14 mouse cellular contexts compared by ENCODE assay signal in the genomic region with DNA sequence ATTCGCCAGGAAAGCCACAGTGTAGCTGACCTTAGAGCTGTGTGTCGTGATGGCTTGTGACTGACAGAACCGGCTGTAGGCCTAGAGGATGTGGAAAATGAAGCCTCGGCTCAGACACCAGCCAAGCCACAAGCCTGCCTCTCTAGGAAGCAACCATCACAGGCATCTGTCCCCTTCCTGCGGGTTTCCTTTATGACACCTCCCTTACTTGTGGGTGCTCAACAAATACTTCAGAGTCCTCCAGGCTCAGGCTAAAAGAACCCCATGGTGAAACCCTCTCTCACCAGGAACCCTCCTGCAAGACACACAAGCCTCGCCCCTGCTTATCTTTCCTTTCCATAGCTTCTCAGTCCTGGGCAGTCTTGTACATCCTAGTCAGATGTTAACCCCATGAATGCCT. TPM values are rescaled to one million over a fixed set of nuclear protein-coding genes. Genes with fewer than 3 reads are reported as not detected.
DNase-seq lines count a peak whose midpoint lies in the region; ATAC-seq and TF ChIP-seq lines count a peak whose summit lies in the region.
"Had no signal": no experiment of that assay in that cellular context is flagged by ENCODE, and none has a peak within 500 bp of the region (broad histone marks: within the 10 kb centered on the region; RNA-seq: fewer than 3 reads in every experiment).

No protein-coding gene starts in this region.

- H3K9me3 ChIP-seq in liver, embryonic 11.5 days (ENCODE audit: control insufficient read depth, low read length), result no peaks in the 10 kb centered on the region
- no peaks in the 10 kb centered on the region for H3K9me3 ChIP-seq in forebrain, postnatal 0 days (ENCODE audit: low read length)
- H3K9me3 ChIP-seq: embryonic facial prominence, embryonic 15.5 days; limb, embryonic 15.5 days had no signal

- peak overlapping the region; percentile 34; the same call in 1 of the 2 replicates for H3K4me2 ChIP-seq in liver, embryonic 11.5 days
- no peak overlapping the region for H3K4me2 ChIP-seq in forebrain, postnatal 0 days (ENCODE audit: low read depth)
- H3K4me2 ChIP-seq: embryonic facial prominence, embryonic 15.5 days; limb, embryonic 15.5 days; midbrain, embryonic 11.5 days had no signal

- no peaks in the 10 kb centered on the region for H3K27me3 ChIP-seq in liver, embryonic 11.5 days (replicated peaks; ENCODE audit: control insufficient read depth, insufficient read depth, low read length)
- H3K27me3 ChIP-seq in forebrain, postnatal 0 days (ENCODE audit: insufficient read depth, low read length), result no peaks in the 10 kb centered on the region
- H3K27me3 ChIP-seq: embryonic facial prominence, embryonic 15.5 days; limb, embryonic 15.5 days had no signal

- H3K4me1 ChIP-seq in liver, embryonic 11.5 days (replicated peaks; ENCODE audit: control insufficient read depth, insufficient read depth, low read length), result peaks cover 11% of the 10 kb centered on the region
- no peaks in the 10 kb centered on the region for H3K4me1 ChIP-seq in forebrain, postnatal 0 days (ENCODE audit: insufficient read depth)
- H3K4me1 ChIP-seq: embryonic facial prominence, embryonic 15.5 days had no signal

- 0 out of 2 replicates have a peak overlapping the region, but pooled peaks have one; percentile 30 for H3K9ac ChIP-seq in liver, embryonic 11.5 days (ENCODE audit: low read depth, low read length)
- no peak overlapping the region for H3K9ac ChIP-seq in forebrain, postnatal 0 days
- H3K9ac ChIP-seq: embryonic facial prominence, embryonic 15.5 days; limb, embryonic 15.5 days had no signal

- H3K36me3 ChIP-seq in liver, embryonic 11.5 days (ENCODE audit: control insufficient read depth, insufficient read depth, low read length), result no peaks in the 10 kb centered on the region
- no peaks in the 10 kb centered on the region for H3K36me3 ChIP-seq in forebrain, postnatal 0 days (ENCODE audit: insufficient read depth)
- H3K36me3 ChIP-seq: limb, embryonic 15.5 days had no signal

- intact Hi-C loops in gastrocnemius, postnatal 14 days (cut with DNase I; ENCODE audit: low total_unique reads), result no loop called here

- no peak overlapping the region for H3K27ac ChIP-seq in liver, embryonic 11.5 days (ENCODE audit: low read depth, low read length)
- H3K27ac ChIP-seq in forebrain, postnatal 0 days (ENCODE audit: low read depth, low read length), result no peak overlapping the region
- H3K27ac ChIP-seq: embryonic facial prominence, embryonic 15.5 days; limb, embryonic 15.5 days had no signal

- peak; percentile 89 for ATAC-seq in liver, embryonic 11.5 days (replicated peaks; ENCODE audit: low FRiP score)
- ATAC-seq in forebrain, postnatal 0 days, result no peak
- ATAC-seq: intestine, postnatal 0 days had no signal

- WGBS in liver, embryonic 11.5 days, result 49% methylated on average over 6 of the region's 6 CpGs
- 93% methylated on average over 6 of the region's 6 CpGs for WGBS in forebrain, postnatal 0 days

- peak; percentile 49 for DNase-seq in A20 (ENCODE audit: low read depth, low spot score)
- peak; percentile 83 for DNase-seq in T-cell, adult 2 months (ENCODE audit: low spot score)
- no peak for DNase-seq in liver, embryonic 11.5 days (ENCODE audit: low spot score)
- peak; percentile 71 for DNase-seq in natural killer cell, adult 2 months (ENCODE audit: low spot score in 2 of 2)
- DNase-seq in left cerebral cortex, adult 18-20 months (ENCODE audit: low spot score in 2 of 2), result no peak
- DNase-seq in forebrain, postnatal 0 days, result no peak
- no peak for DNase-seq in testis, postnatal 14 days (ENCODE audit: low spot score)
- no peak for DNase-seq in gastrocnemius, postnatal 14 days
- DNase-seq: adrenal gland, adult 8-10 months; cerebellum, postnatal 10 days had no signal

- no peak for TF ChIP-seq CTCF in forebrain, postnatal 0 days (IDR thresholded peaks at IDR 0.05; ENCODE audit: low read depth)

- H3K4me3 ChIP-seq in liver, embryonic 11.5 days (ENCODE audit: low read depth, low read length), result no peak overlapping the region
- no peak overlapping the region for H3K4me3 ChIP-seq in forebrain, postnatal 0 days (ENCODE audit: low read depth, low read length)
- H3K4me3 ChIP-seq: embryonic facial prominence, embryonic 15.5 days; limb, embryonic 15.5 days had no signal

RNA-seq across cellular contexts. Expression of a gene that starts 31.9 kb away (rescaled TPM):
- polyA plus RNA-seq in liver, embryonic 11.5 days (2014; fragmentation: Nextera tagmentation; extraction: Ambion mirVana), result 12.8 and 13.9 TPM in 2 replicates
- total RNA-seq in left cerebral cortex, adult 18-20 months (2021), result 1 to 10 TPM; 9.8 to 10.0 TPM
- 30.6 and 58.3 TPM in 2 replicates for total RNA-seq in forebrain, postnatal 0 days (2014; rRNA removed)
- 13.4 and 27.4 TPM in 2 replicates for polyA plus RNA-seq in forebrain, postnatal 0 days (2015; fragmentation: Nextera tagmentation; extraction: Ambion mirVana)
- 10 to 100 TPM; 48.5 to 58.5 TPM for total RNA-seq in gastrocnemius, postnatal 14 days (2021)

Comparison
In these comparisons a context has a peak if more than half of its experiments do, and no peak if none do; other contexts are left out.
1. DNase-seq: peak in A20 (single experiment), T-cell, adult 2 months (single experiment) and natural killer cell, adult 2 months (2 of 2); none in liver, embryonic 11.5 days (single experiment), left cerebral cortex, adult 18-20 months (0 of 2), forebrain, postnatal 0 days (single experiment), testis, postnatal 14 days (single experiment) and gastrocnemius, postnatal 14 days (single experiment).